Mouse (Mus musculus) hematopoietic stem cell, adult 5-6 weeks (primary cell): ENCODE results near the gene Meis1. TPM values are rescaled to one million over a fixed set of nuclear protein-coding genes. Genes with fewer than 3 reads are reported as not detected.

Source experiments
- ATAC-seq, 2 experiments: fragments of 125-278 bp in 1 of 2; replicated peaks in 1 of 2; 2 replicates each; pipeline ENCODE4 v1.8.0; 2016 to 2017; ENCODE audit warnings: inconsistent platforms in 2 of 2, mild to moderate bottlenecking in 2 of 2, moderate number of reproducible peaks in 2 of 2, low read depth in 1 of 2, moderate TSS enrichment in 1 of 2; ENCODE audit not compliant: low FRiP score in 2 of 2, poor library complexity in 2 of 2, severe bottlenecking in 2 of 2, insufficient read depth in 1 of 2, low TSS enrichment in 1 of 2
- total RNA-seq: library from RNA; stranded (forward); fragments of 172-1452, 232-1000 nt; gene quantifications from 2 replicates; pipeline ENCODE4 v1.2.3, GENCODE M21; 2017

Meis1 gene
- total RNA-seq, 1 experiment from 2014 or later, result 253 TPM

DNA sequence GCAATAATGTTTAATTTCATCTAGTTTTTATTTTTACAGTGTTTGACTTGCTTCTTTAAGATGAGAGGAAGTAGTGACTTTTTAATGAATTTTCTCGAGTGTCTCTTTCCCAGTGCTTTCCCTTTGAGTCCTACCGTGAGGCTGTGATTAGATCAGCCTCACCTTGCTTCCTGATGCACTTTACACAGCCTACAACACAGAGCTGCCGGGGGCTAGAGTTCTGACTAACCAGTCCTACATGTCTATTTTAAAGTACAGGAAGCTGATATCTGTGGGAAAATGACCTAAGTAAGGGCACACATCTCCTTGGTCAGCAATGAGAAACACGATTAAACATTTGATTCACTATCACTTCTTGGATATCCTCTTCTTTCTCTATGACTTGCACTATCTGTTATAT, 119.9 kb downstream of the Meis1 start:
- no peak for ATAC-seq

GRCm38 (mm10) chr11:18897921-18898646, 120.7 kb downstream of the Meis1 start:
- ATAC-seq, result peak; percentile 22 to 28; a peak in 2 of 4 replicates

- ATAC-seq, result no peak
These were observed 121.5 kb downstream of the Meis1 start for GRCm38 (mm10) chr11:18897250-18897649.

GRCm38 (mm10) chr11:18892470-18892869, 126.3 kb downstream of the Meis1 start:
- no peak for ATAC-seq

DNA sequence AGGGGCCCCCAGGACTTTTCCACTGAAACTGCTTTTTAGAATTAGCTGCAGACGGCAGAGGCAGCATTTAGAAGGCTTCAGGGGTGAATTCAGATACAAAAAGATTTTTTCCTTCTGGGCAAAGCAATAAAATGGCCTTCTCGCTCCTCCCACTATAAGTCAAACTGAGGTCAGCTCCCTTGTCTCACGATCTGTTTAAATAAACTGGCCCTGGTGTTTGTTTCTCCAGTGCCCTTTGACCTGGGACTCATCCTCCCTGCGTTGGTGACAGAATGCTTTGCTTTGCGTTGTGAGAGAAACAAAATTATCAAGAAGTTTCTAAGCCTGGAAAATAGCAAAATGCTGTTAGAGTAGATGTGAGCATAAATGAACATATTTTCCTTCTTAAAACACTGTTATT, 129.6 kb downstream of the Meis1 start:
- no peak for ATAC-seq

DNA sequence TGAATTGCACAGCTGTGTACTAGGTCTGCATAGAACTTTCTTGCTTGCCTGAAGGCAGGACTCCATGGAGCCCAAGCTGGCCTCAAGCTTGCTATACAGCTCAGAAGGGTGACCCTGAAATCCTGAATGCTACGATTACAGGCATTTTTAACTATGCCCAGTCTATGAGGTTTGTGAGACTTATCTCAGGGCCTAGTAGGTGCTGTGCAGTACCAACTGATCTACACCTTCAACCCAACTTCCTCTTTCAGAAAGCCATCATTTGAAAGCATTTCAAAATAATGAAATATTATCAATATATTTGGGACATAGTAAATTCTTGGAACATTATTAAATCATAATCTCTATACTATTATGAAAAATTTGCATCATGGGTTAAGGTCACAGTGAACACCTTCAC, 130.1 kb downstream of the Meis1 start:
- no peak for ATAC-seq

DNA sequence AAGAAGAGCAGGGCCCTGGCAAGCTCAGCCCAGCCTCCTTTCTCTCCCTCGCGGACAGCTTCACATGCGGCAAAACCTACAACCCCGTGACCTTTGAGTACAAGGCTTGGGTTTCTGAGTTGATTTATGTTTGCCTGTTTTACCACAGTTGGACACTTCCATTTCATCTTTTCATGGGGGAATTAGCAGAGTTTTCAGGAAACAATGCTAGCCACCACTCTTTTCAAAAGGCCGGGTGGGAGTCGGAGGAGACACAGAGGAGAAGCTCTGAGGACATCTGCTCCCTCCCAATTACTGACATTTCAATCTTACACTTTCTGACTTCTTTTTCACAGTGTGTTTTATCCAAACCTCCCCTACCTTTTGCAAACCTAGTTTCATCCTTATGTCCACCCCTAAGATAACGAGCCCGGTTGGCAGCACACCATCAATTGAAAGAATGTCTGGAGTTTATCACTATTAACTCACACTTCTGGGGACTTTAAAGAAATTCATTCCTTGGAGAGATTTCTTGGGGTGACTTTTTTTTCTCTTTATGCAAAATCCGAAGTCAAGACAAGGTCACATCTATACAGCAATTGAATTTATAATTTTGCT, 133.0 kb downstream of the Meis1 start:
- ATAC-seq, result 0 out of 4 replicates have a peak, but pooled peaks have one; percentile 38 to 46

DNA sequence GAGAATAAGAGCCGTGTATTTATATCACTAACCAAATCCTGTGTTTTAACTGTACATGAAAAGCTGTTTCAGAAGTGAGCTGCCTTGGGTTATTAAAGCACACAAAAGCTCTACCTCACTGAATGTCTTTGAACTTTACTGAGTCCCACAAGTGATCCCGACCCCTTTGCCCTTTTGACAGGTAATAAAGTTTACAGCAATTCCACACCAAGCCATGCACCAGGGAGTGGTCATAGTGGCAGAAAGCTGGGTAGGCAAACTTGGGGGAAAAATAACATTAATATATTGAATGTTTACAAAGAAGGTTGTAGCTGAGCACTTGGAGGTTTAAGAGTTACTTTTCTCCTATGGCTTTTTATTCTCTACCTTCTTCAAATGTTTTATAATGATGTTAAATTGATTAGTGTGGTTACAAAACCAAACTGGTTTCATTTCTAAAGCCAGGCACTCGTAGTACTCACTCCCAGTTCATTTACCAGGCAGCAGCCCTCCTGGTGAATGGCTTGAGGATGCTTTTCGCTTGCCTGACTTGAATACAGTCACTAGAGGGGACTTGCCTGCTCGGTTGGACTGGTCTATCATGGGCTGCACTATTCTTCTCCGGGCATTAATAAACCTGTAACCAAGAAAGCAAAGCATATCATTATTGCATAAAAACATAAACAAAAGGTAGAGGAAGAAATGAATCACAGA, 133.6 kb downstream of the Meis1 start:
- no peak for ATAC-seq

DNA sequence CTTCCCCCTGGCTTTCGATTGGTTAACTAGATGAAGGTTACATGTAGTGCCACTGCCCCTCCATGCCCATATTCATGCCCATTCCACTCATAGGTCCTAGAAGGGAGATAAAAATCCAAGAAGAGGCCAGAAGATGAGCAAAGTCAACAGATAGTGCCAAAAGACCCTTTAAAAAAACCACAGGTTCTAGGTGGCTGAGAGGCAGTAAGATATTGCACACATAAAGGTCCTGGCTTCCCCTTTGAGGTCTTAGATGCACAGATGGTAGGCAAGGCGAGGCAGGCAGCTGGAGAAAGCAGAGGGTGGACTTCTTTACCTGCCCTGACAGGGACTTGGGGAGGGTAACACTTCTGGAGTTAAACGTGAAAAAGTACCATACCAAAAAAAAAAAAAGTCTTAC, 134.8 kb downstream of the Meis1 start:
- ATAC-seq, result peak in 1 of 2 experiments; percentile 15; a peak in 2 of 4 replicates

DNA sequence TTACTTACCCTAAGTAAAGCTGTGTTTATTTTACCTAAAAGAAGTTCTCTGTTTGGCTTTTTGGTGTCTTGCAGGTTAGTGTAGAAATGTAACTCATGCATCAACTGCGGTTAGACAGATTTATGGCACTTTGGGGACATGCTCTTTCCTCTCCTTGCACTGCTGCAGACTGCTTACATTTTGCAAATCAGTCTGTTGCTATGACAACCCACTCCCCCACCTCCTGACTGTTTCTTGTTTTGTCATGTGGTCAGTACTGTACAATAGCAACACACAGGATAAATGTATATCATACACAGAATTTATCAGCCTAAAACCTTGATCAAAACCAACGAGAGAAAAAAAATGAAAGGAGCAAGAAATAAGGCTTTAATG, 135.3 kb downstream of the Meis1 start:
- ATAC-seq, result peak; percentile 65 to 74

GRCm38 (mm10) chr11:18882747-18883506, 135.9 kb downstream of the Meis1 start:
- ATAC-seq, result no peak

- no peak for ATAC-seq
These were observed 136.5 kb downstream of the Meis1 start for GRCm38 (mm10) chr11:18882315-18882714.

DNA sequence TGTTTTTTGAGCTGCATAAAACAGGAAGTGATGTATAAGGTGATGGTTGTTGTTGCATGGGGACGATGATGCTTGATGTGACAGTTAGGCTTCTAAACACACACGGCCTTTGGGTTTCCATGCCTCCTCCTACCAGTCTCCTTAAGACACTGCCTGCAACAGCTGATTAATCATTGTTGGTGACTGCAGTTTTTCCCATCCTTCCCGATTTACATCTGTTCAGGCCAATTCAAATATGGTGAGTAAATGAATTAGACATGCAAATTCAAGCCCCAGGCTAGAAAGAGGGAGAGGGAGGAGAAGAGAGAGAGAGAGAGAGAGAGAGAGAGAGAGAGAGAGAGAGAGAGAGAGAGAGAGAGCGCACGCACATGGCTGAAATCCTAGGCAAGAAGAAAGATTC, 138.0 kb downstream of the Meis1 start:
- no peak for ATAC-seq

- no peak for ATAC-seq
These were observed 139.3 kb downstream of the Meis1 start for GRCm38 (mm10) chr11:18879456-18879818.

- ATAC-seq, result no peak
These were observed 139.9 kb downstream of the Meis1 start for GRCm38 (mm10) chr11:18878748-18879455.

- peak; percentile 32 to 50; a peak in 3 of 4 replicates for ATAC-seq
These were observed 140.8 kb downstream of the Meis1 start for GRCm38 (mm10) chr11:18878016-18878415.

DNA sequence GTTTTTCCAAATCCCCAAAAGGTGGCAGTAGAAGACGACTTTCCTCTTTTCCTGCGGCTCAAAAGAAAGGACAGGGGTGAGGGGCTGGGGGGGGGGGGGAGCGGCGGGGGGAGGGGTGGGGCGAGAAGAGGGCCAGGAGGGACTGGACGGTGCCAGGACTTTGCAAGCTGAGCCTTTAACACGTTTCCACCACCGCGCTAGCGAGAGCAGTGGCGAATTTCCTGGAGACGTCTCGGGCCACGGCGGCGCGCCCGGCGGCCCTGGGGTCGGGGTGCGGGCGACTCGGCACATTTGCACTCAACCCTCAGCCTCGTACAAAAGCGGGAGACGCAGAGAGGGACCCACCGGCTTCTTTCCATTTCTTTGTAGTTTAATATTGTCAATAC, 141.2 kb downstream of the Meis1 start:
- peak; percentile 31 to 47 for ATAC-seq
